Mouse (Mus musculus) ES-Bruce4 (cell line): ENCODE measurements around the gene Serpinb1c.

Experiments
- CTCF ChIP-seq: IDR thresholded peaks from one replicate; pipeline ENCODE4 v1.8.1; 2011; ENCODE audit warnings: low read depth, low read length
- EP300 ChIP-seq: IDR thresholded peaks from 2 replicates; pipeline ENCODE4 v1.6.1; 2011; ENCODE audit warnings: low read depth, low read length; ENCODE audit not compliant: insufficient read depth
- POLR2A ChIP-seq: IDR thresholded peaks from one replicate; pipeline ENCODE4 v1.8.1; 2011; ENCODE audit warnings: low read length; ENCODE audit not compliant: insufficient read depth

DNA sequence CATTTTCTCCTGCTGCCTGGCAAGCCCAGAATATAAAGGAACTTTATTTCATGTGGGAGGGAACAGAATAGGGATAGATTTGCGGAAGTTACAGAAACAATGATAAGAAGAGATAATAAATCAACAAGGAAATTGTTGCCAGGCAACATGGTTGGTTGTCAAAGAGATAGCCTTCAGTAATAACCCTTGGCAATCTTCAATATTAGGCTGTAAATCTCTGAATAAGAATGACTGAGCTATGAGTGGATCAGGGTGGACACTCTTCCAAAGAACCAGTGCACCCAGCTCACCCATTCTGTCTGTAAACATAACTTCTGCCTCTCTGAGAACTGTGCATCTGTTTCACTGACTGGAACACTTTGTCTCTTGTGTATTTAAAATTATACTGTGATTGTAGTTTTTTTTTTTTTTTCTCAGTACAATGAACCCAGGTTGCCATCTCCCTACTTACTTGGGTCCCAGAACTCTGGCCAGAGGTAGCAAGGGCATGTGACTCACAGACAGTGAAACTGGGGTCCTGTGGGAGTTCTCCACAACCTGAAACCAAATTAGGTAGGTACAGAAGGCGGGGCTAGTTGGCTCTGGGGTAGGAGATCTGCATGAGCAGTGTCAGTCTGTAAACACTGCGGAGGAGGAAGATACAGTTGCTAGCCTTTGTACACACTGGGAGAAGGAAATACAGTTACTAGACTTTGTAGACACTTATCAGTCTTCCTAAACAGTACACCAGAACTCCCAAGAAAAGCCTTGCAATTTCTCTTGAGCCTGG, 66.3 kb downstream of the Serpinb1c start:
- no peak for TF ChIP-seq POLR2A
- no peak for TF ChIP-seq EP300
- TF ChIP-seq CTCF, result no peak
